Mouse (Mus musculus): ENCODE data around the gene Nsf.

Gene Nsf

DNA sequence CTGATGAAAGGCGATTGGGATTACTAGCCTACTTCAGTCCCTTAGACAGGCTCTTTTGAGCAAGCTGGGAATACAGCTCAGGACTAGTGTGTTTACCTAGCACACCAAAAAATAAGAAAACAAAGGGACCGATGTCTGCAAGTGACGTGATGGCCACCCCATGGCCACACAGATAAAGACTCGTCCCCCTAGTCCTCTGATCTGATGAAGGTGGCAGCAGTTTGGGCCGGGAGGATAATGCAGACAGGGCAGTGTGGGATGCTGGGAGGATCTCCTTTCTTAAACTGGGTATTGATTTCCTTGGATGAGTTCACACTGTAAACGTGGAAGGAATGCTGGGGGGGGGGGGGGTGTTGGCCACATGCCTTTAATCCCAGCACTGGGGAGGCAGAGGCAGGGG lies 13.0 kb downstream of the Nsf start:
- no peak for DNase-seq

DNA sequence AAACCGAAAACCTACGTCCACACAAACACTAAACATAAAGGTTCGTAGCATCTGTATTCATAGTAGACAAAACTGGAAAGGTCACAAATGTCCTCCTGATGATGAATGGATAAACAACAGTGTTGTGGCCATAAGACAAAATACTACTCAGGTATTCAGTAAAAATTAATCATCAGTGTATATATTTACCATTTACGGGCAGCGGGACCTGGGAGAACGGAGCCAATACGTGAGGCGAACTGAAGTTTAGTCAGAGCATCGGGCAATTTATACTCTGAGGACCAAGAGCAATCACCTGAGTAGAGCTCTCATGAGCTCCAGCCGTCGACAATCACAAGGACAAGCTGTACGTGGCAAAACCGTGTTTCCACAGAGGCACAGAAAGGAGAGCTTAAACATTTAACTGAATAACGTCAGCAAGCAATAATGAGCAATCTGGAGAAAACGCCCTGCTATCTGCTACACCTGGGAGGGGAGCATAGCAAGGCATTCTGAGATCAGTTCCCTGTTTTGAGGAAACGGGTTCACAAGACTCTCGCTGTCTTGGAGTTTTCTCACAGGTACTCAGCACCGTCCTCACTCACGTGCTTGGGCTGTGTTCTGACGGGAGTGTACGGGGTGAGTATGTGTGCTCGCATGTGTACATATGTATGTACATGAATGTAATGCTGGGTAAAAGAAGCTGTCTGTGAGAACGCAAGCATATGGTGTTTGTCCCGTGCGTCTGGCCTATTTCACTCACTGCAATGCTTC lies 15.7 kb downstream of the Nsf start:
- DNase-seq: no peak

DNA sequence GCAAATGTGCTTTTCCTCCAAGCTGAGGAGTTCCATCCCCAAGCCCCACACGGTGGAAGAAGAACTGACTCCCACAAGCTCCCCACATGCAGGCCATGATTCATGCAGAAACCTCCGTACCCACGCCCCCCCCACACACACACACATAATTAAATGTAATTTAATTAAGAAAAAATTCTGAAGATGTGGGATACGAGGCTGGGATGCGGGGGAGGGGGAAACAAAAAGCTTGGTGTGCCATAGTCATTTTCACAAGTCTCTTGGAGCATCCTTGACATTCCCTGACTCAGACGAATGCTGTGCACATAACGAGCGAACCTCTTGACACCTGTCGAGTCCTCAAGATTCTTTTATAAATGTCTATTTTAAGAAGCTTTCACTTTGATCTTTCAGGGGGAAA lies 16.4 kb downstream of the Nsf start:
- no peak for DNase-seq

DNA sequence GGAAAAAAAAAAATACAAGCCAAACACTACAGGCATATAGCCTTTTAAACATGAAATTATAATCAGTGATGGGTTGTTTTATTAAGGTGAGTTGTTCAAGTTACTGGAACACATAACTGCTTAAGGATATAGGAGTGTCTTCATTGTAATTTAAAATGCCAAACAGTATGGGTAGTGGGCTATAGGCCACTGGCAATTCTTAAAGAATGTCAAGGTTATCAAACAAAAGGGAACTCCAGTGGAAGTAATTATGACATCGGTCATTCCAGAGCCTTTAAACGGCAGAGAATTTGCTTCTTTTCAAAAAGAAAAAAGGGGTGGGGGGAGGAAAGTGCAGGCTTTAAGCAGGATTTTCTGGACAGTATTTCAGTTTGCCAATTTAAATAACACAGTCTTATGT lies 18.1 kb downstream of the Nsf start:
- DNase-seq: no peak

- no peak for DNase-seq
These were observed 20.0 kb downstream of the Nsf start for GRCm38 (mm10) chr11:103933886-103934285.

DNA sequence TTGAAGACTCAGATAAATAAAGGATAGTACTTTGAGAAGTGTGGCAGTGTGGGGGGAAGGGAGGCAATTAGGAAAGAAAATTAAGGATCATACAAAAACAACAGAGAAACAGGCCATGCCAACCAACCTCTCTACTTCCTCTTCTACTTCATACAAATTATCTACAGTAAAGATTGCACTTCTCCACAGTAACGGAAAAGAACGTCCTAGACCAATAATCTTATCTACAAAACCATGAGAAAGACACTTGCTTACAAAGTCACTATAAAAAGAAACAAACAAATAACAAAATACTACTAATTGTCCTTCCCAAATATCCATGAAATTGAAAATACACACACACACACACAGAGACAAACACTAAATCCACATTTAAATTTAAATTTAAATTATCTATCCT lies 29.9 kb downstream of the Nsf start:
- no peak for DNase-seq

- DNase-seq: no peak
These were observed 30.6 kb downstream of the Nsf start for GRCm38 (mm10) chr11:103923272-103923671.

DNA sequence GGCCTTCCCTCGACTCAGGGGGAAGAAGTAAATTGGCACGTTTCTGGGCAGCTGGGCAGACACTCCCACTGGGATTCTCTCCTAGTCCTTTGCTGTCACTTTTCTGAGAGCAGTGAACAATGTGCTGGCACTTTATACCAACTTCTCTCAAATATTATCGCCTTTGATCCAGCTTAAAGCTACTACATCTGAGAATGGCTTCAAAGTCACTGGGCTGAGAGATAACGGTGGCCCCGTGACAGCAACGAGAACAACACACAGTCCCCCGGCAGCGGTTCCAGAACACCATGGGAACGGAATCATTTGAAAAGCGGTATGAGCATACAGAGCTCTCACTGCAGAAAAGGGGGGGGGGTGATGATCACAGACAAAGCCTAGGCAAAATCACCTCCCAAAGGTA lies 31.0 kb downstream of the Nsf start:
- DNase-seq: no peak

DNA sequence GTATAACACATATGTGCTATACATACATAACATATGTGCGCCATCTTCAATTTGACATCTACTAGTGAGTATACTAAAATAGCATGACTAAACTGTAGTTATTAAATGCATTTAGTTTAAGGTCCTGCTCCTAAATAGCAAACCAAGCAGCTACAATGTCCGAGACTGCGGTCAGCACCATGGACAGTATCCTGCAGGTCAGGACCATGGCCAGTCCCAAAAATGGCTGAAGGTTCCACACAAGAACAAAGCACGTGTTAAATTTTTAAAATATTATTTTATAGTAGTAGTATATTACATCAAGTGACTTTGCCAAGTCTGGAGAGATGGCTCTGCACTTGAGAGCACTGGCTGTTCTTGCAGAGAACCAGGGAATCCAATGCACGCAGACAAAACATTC lies 33.2 kb downstream of the Nsf start:
- DNase-seq: no peak

DNA sequence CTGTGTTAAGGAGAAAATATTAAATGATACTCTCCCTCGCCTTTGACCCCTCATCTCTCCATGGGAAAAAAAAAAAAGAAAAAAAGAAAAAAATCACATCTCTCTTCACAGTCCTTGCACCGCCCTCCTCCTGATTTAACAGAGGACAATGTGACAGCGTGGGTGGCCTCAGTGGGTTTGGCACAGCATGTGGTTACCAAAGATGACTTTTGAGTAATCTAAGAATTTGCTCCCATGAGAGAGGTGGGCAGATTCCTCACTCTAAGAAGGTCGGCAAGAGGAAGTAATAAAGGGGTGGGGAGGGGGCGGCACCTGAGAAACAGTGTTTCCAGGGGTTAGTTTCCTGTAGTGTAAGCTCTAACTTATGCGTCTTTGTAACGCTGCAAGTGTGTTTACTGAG lies 37.0 kb downstream of the Nsf start:
- DNase-seq: no peak

DNA sequence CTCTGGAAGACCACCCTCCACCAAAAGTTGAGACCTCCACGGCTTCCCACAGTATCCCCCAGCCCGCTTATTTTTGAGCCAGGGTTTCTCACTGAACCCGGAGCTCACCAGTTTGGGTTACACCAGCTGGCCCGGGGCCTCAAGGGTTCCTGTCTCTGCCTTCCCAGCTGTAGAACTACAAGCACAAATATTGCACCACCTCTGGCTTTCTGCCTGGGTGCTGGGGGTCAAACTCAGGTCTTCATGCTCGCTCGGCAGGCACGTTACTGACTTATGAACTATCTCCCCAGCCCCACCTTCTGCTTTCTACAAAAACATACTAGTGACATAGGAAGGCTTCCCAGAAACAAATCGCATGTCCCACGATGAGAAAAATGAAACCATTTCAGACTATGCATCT lies 38.2 kb downstream of the Nsf start:
- DNase-seq: no peak

GRCm38 (mm10) chr11:103910993-103911585 lies 42.8 kb downstream of the Nsf start:
- no peak for DNase-seq

DNA sequence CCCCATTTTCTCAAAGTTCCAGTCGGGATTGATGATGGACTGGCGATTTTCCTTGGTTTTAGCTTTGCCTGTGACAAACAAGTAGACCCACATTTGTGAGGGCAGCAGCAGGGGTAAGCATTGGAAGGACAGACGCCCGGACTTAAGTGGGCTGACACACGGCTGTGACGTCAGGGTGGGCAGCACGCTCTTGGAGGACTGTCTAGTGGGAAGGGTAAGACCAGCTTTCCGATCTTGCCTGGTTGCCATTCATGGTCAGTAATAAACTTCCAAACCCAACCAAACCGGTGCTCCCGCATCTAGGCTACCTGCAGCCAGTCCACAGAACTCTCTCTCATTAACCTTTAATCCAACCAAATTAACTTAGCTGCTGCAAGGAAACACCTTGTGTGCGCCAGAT lies 43.3 kb downstream of the Nsf start:
- no peak for DNase-seq

- DNase-seq: no peak
These were observed 44.0 kb downstream of the Nsf start for GRCm38 (mm10) chr11:103909809-103910208.

DNA sequence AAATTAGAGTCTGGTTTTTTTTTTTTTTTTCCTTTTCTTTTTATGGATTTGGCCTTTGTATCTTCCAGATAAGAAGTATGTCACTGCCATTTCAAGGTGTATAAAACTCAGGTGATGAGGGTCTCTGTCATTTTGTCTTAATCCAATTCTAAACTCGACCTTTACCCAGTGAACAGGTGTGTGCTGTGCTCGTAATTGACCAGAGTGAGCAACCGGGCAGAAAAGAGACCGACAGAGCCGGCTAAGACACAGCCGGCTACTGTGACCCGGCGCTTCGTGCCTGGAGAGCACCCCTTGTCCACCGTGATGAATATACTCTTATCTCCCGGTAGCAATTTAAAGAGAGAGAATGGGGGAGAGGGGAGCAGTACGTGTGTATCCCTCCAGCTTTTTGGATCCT lies 44.5 kb downstream of the Nsf start:
- no peak for DNase-seq

DNA sequence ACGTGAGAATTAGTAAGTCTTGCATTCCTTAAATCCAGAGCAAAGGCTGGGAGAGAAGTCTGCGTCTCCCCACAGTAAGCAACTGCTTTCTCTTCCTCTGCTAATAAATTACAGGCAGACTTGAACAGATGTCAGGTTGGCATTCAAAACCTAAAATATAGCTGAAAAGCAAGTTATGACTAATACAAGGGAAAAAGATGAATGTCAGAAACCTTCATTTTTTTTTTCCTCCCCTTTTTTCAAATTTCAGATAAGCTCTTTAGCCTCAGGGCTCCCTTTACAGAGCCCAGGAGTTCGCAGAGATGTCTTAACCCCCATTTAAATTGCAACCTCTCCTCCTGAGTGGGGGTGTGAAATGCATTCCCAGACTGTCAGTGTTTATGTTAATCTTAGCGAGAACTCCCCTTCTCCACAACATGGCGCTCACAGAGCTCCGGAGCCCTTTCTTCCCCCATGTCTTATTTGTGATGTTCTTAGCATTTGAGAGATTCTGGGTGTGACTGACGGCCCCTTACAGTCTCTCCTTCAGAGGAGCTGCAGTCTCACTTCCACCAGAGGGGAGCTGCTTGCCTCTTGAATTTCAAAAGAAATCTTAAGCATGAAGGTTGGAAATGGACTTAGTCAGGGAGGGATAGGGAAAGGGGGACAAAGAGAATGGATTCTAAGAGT lies 47.7 kb downstream of the Nsf start:
- no peak for DNase-seq

DNA sequence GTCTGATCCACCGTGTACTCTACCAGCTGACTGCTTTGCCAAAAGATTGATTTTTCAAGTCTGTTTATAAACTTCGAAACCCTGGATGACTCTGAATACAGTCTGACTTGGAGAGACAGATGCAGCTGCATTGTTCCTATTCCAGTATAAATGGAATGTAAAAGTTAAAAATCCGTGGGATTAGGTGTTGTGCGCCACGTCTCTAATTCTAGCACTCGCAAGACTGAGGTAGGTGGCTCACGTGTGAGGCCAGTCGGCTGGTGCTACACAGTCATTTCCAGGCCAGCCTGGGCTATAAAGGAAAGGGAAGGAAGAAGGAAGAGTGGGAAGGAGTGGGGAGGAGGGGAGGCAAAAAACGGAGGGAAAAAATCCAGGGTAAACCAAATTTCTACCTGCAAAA lies 48.4 kb downstream of the Nsf start:
- no peak for DNase-seq

DNA sequence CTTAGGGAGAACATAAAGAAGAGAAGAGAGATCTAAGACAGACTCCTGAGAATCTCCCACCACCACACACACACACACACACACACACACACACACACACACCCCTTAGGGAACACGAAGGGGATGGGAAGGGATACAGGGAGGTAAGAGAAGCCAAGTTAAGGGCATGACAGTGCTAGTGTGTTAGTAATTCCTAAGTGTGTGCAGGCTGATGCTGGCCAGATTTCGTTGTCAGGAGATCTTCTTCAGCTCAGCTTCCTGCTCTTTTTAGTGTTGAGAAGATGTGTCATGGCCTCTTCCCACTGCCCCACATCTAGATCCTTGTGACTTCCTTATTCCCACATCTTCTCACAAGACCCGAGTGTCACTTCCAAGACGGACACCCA lies 52.3 kb downstream of the Nsf start:
- no peak for DNase-seq

DNA sequence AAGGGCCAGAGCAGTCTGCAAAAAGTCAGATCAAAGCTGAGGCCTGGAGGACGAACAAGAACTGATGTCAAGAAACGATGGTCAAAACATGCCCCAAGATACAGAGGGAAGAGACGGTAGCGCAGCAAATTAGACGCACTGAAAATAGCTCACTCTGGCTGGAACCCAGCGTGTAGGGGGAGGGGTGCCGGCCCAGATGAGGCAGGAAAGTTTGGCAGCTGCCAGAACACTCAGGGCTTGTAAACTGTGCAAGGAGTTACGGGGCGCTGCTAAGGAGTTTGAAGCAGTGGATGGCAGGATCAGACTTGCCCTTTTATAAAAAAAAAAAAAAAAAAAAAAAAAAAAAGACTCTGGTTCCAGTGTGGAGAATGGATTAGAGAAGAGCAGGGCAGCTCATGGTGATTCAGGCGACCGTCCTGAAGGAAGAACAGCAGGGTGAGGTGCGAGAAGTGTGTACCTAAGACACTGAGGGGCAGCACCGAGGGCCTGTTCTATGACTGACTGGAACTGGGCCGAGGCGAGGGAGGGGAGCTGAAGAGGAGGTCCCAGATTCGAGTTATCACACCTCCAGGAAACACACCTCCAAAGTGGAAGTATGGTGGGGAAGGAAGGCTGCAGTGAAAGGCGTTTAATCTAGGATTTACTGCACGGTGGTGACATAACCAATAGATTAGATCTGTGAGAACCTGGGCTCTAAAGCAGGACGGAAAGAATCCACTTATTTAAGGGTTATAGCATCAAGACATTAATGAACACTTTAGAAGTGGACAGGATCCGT lies 52.9 kb downstream of the Nsf start:
- DNase-seq: peak; percentile 29

DNA sequence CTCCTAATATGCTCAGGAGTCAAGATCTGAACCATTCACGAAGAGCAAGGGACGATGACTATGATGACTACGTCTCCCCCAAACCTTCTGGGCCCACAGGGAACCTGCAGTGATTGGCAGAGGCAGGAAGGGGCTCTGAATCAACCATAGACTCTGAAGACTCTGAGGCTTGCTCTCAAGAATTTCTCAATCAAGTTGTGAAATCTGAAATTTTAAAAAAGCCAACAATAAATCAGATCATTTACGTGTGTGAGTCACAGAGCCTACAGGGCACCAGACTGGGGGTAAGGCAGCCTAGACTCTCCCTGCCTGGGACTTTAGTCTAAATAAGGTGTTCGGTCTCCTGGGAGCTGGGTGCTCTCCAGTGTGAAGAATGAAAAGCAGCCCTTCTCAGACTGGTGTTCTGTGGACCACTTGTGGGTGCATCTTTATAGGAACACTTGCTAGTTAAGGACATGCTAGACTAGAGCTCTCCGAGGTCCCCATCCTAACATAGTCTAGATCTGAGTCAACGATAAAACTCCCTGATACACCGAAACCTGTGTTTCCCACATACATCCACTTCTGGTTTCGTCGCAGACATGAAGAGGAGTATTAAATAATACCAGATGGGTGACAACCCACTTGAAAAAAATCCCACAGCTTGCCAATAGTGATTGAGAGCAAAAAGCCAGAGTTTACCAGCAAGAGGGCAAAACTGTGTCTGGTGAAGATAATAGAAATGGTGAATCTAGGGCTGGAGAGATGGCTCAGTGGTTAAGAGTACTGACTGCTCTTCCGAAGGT lies 56.7 kb downstream of the Nsf start:
- DNase-seq: no peak

- DNase-seq: no peak
These were observed 57.8 kb downstream of the Nsf start for GRCm38 (mm10) chr11:103896056-103896455.

GRCm38 (mm10) chr11:103892831-103893230 lies 61.0 kb downstream of the Nsf start:
- DNase-seq: no peak

- DNase-seq: no peak
These were observed 62.1 kb downstream of the Nsf start for GRCm38 (mm10) chr11:103891781-103892180.

Data from right cerebral cortex, postnatal 14 days (tissue).